Mouse (Mus musculus): ENCODE measurements around the gene Akr1b8. TPM values are rescaled to one million over a fixed set of nuclear protein-coding genes. Genes with fewer than 3 reads are reported as not detected.

The Akr1b8 gene
- polyA plus RNA-seq (2015; fragmentation: Nextera tagmentation; extraction: Ambion mirVana), result 5.6 and 6.9 TPM in 2 replicates

DNA sequence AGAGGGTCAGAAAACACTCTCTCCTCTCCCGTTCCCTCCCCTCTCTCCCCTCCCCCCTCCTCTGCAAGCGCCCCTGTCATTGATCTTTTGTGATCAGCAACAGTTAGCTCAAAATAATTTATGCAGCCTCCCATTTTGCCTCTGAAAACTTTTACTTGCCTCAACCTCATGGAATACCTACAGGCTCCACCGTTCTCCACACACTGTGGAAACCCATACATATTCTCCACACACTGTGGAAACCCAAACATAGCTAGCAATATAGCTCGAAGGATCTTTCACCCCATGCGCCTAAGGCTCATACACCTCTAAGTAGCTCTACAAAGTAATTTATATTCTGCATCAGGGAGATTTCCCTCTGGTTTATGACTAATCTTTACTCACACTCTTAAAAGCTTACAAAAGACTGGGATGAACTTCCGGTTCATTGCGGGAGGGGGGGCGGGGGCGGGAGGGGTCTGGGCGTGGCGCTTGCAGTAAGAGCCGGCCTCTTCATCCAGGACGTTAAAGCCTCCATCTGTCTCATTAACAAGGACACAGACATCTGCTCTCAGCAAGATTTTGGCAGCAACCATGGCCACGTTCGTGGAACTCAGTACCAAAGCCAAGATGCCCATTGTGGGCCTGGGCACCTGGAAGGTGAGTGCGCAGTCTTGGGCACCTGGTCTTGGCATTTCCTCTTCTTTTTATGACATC lies at the start of gene Akr1b8:
Akr1b8 (plus strand) TSS at position 462 of the 696 bp plus-strand sequence.
- 12% methylated on average over 16 of the region's 16 CpGs for WGBS
- no peak within 1 kb of the TSS for H3K27ac ChIP-seq (ENCODE audit: low read length)
- peak within 1 kb of the TSS; percentile 12 for H3K4me3 ChIP-seq (replicated peaks; ENCODE audit: low read length)
- H3K36me3 ChIP-seq (ENCODE audit: control insufficient read depth, insufficient read depth, low read length), result no peaks in the 10 kb centered on the region
- ATAC-seq (ENCODE audit: insufficient read depth, low FRiP score), result no peak
- peak within 1 kb of the TSS; percentile 36 for H3K4me2 ChIP-seq (ENCODE audit: low read depth, low read length)
- no peaks in the 10 kb centered on the region for H3K9me3 ChIP-seq (replicated peaks; ENCODE audit: control insufficient read depth, low read length)
- H3K4me1 ChIP-seq (ENCODE audit: control insufficient read depth, insufficient read depth, low read length), result peaks cover 8% of the 10 kb centered on the region; the same call in 1 of the 2 replicates
- no peak within 1 kb of the TSS for H3K9ac ChIP-seq (ENCODE audit: low read length)
- H3K27me3 ChIP-seq (ENCODE audit: control insufficient read depth, insufficient read depth, low read length), result no peaks in the 10 kb centered on the region

DNA sequence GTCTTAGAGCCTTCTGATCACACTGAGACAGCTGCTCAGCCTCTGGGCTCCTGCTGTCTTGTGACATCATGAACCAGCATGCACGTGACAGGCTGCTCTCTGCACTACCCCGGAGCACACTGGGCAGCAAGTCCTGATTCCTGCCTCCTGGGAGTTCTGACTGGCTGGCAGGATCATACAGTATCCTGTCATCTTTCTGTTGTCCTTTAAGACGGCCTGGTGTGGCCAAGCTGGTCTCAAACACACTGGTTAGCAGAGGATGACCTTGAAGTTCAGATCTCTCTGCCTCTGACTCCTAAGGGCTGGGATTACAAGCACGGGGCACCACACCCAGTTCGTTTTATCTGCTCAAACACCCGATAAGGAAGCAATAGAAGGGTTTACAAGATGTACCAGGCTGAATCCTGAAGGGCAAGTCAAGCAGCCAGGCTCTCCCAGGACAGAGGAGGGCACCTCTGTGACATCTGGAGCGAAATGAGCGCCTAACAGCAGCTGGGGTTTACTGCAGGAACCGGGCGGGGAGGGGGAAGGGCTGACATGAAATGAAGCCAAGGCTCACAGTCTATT lies 49.2 kb upstream of the Akr1b8 start:
- H3K27me3 ChIP-seq (ENCODE audit: control insufficient read depth, insufficient read depth, low read length), result no peaks in the 10 kb centered on the region
- no peaks in the 10 kb centered on the region for H3K9me3 ChIP-seq (replicated peaks; ENCODE audit: control insufficient read depth, low read length)
- no peaks in the 10 kb centered on the region; the same call in 1 of the 2 replicates for H3K36me3 ChIP-seq (ENCODE audit: control insufficient read depth, insufficient read depth, low read length)
- no peaks in the 10 kb centered on the region for H3K4me1 ChIP-seq (ENCODE audit: control insufficient read depth, insufficient read depth, low read length)
- H3K4me2 ChIP-seq (ENCODE audit: low read depth, low read length), result no peak overlapping the region
- H3K27ac ChIP-seq (ENCODE audit: low read length), result no peak overlapping the region
- ATAC-seq (ENCODE audit: insufficient read depth, low FRiP score), result 0 out of 2 replicates have a peak, but pooled peaks have one; percentile 10
- 66% methylated on average over 10 of the region's 10 CpGs for WGBS
- no peak overlapping the region for H3K9ac ChIP-seq (ENCODE audit: low read length)
- no peak overlapping the region for H3K4me3 ChIP-seq (replicated peaks; ENCODE audit: low read length)

DNA sequence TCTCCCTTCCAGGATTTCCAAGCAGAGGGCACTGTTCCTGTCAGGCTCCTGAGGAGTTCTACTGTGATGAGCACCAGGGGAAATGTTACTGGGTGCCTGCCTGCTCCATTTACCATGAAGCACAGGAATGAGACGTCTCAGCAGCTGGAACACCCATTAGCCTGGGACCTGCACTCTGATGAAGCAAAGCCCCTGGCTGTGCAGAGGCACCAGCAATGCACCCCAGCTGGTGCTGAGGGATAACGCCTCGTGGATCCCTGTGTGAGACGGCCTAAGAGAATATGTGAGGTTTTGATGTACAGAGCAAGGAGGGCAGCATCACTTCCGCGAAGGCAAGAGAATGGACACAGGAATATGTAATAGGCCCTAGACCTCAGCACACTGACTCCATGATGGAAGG lies 47.1 kb upstream of the Akr1b8 start:
- no peaks in the 10 kb centered on the region for H3K9me3 ChIP-seq (replicated peaks; ENCODE audit: control insufficient read depth, low read length)
- H3K4me2 ChIP-seq (ENCODE audit: low read depth, low read length), result no peak overlapping the region
- H3K4me1 ChIP-seq (ENCODE audit: control insufficient read depth, insufficient read depth, low read length), result no peaks in the 10 kb centered on the region
- no peak overlapping the region for H3K27ac ChIP-seq (ENCODE audit: low read length)
- WGBS, result 87% methylated on average over 6 of the region's 6 CpGs
- no peaks in the 10 kb centered on the region for H3K27me3 ChIP-seq (ENCODE audit: control insufficient read depth, insufficient read depth, low read length)
- peaks cover 9% of the 10 kb centered on the region; the same call in 1 of the 2 replicates for H3K36me3 ChIP-seq (ENCODE audit: control insufficient read depth, insufficient read depth, low read length)
- H3K9ac ChIP-seq (ENCODE audit: low read length), result no peak overlapping the region
- H3K4me3 ChIP-seq (replicated peaks; ENCODE audit: low read length), result no peak overlapping the region
- ATAC-seq (ENCODE audit: insufficient read depth, low FRiP score), result no peak

DNA sequence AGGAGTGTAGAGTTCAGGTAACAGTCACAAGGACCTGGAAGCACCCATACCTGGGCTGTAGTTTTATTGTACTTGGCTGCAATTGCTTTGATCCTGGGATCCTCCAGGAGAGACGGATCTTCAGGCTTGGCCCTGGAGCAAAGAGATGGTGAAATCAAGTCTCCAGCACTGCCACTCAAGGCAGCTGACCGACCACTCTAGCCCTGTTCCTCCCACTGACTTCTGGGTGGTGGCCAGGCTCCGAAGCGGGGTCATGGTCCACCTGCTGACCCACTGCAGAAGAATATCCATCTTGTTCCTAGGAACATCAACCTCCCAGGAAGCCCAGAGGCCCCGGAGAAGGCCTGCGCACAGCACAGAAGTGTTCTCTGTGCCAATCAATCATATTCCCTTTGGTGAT lies 44.4 kb upstream of the Akr1b8 start:
- H3K36me3 ChIP-seq (ENCODE audit: control insufficient read depth, insufficient read depth, low read length), result peaks cover 10% of the 10 kb centered on the region; the same call in 1 of the 2 replicates
- WGBS, result 88% methylated on average over 6 of the region's 6 CpGs
- H3K9me3 ChIP-seq (replicated peaks; ENCODE audit: control insufficient read depth, low read length), result no peaks in the 10 kb centered on the region
- H3K27me3 ChIP-seq (ENCODE audit: control insufficient read depth, insufficient read depth, low read length), result no peaks in the 10 kb centered on the region
- no peak overlapping the region for H3K4me3 ChIP-seq (replicated peaks; ENCODE audit: low read length)
- no peak for ATAC-seq (ENCODE audit: insufficient read depth, low FRiP score)
- H3K27ac ChIP-seq (ENCODE audit: low read length), result no peak overlapping the region
- no peak overlapping the region for H3K9ac ChIP-seq (ENCODE audit: low read length)
- no peaks in the 10 kb centered on the region for H3K4me1 ChIP-seq (ENCODE audit: control insufficient read depth, insufficient read depth, low read length)
- no peak overlapping the region for H3K4me2 ChIP-seq (ENCODE audit: low read depth, low read length)

- Histone ChIP-seq H3K4me2 (ENCODE audit: low read depth, low read length) (no peak overlapping the region), H3K9me3 (replicated peaks; ENCODE audit: control insufficient read depth, low read length) (no peaks in the 10 kb centered on the region), H3K36me3 (ENCODE audit: control insufficient read depth, insufficient read depth, low read length) (peaks cover 10% of the 10 kb centered on the region; the same call in 1 of the 2 replicates), H3K27me3 (ENCODE audit: control insufficient read depth, insufficient read depth, low read length) (no peaks in the 10 kb centered on the region), H3K9ac (ENCODE audit: low read length) (no peak overlapping the region), H3K4me1 (ENCODE audit: control insufficient read depth, insufficient read depth, low read length) (no peaks in the 10 kb centered on the region), H3K27ac (ENCODE audit: low read length) (no peak overlapping the region), H3K4me3 (replicated peaks; ENCODE audit: low read length) (no peak overlapping the region)
- WGBS, result 93% methylated on average over 11 of the region's 11 CpGs
- no peak for ATAC-seq (ENCODE audit: insufficient read depth, low FRiP score)
These were observed 43.8 kb upstream of the Akr1b8 start for GRCm38 (mm10) chr6:34310023-34310595.

DNA sequence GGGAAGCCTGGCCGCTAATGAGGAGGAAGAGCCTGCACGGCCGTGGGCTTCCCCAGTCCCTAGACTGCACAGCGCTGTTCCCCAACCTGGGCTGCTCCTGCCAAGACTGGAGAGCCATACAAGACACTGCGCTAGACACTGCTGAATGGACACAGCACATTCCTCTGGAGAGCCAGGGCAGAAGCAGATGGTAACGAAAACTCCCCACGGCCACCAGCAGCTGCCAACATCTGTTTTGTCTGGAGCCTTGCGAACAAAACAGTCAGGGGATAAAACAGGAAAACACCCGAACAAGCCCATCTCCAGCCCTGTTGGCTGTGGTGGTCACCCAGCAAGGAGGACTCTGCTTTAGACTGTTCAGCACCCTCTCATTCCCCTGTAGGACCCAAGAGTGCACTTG lies 40.5 kb upstream of the Akr1b8 start:
- no peaks in the 10 kb centered on the region for H3K27me3 ChIP-seq (ENCODE audit: control insufficient read depth, insufficient read depth, low read length)
- peaks cover 10% of the 10 kb centered on the region; the same call in 1 of the 2 replicates for H3K36me3 ChIP-seq (ENCODE audit: control insufficient read depth, insufficient read depth, low read length)
- H3K4me3 ChIP-seq (replicated peaks; ENCODE audit: low read length), result no peak overlapping the region
- H3K9me3 ChIP-seq (replicated peaks; ENCODE audit: control insufficient read depth, low read length), result no peaks in the 10 kb centered on the region
- no peak overlapping the region for H3K9ac ChIP-seq (ENCODE audit: low read length)
- no peak for ATAC-seq (ENCODE audit: insufficient read depth, low FRiP score)
- H3K27ac ChIP-seq (ENCODE audit: low read length), result no peak overlapping the region
- 62% methylated on average over 9 of the region's 9 CpGs for WGBS
- H3K4me2 ChIP-seq (ENCODE audit: low read depth, low read length), result no peak overlapping the region
- H3K4me1 ChIP-seq (ENCODE audit: control insufficient read depth, insufficient read depth, low read length), result peaks cover 11% of the 10 kb centered on the region; the same call in 1 of the 2 replicates

GRCm38 (mm10) chr6:34313921-34314320 lies 40.0 kb upstream of the Akr1b8 start:
- H3K4me2 ChIP-seq (ENCODE audit: low read depth, low read length), result no peak overlapping the region
- no peaks in the 10 kb centered on the region for H3K9me3 ChIP-seq (replicated peaks; ENCODE audit: control insufficient read depth, low read length)
- peaks cover 11% of the 10 kb centered on the region; the same call in 1 of the 2 replicates for H3K4me1 ChIP-seq (ENCODE audit: control insufficient read depth, insufficient read depth, low read length)
- H3K36me3 ChIP-seq (ENCODE audit: control insufficient read depth, insufficient read depth, low read length), result peaks cover 10% of the 10 kb centered on the region; the same call in 1 of the 2 replicates
- ATAC-seq (ENCODE audit: insufficient read depth, low FRiP score), result no peak
- no peaks in the 10 kb centered on the region for H3K27me3 ChIP-seq (ENCODE audit: control insufficient read depth, insufficient read depth, low read length)
- H3K27ac ChIP-seq (ENCODE audit: low read length), result no peak overlapping the region
- no peak overlapping the region for H3K9ac ChIP-seq (ENCODE audit: low read length)
- WGBS, result 89% methylated on average over 2 of the region's 2 CpGs
- no peak overlapping the region for H3K4me3 ChIP-seq (replicated peaks; ENCODE audit: low read length)

GRCm38 (mm10) chr6:34316854-34317771 lies 36.8 kb upstream of the Akr1b8 start, which contains the start of gene Akr1b3:
Gene Akr1b3 (minus strand): TSS chr6:34317478.
- H3K9ac ChIP-seq (ENCODE audit: low read length), result peak within 1 kb of the TSS; percentile 81
- H3K4me3 ChIP-seq (replicated peaks; ENCODE audit: low read length), result peak within 1 kb of the TSS; percentile 83
- H3K9me3 ChIP-seq (replicated peaks; ENCODE audit: control insufficient read depth, low read length), result no peaks in the 10 kb centered on the region
- ATAC-seq (ENCODE audit: insufficient read depth, low FRiP score), result peak; percentile 98
- H3K4me1 ChIP-seq (ENCODE audit: control insufficient read depth, insufficient read depth, low read length), result peaks cover 11% of the 10 kb centered on the region; the same call in 1 of the 2 replicates
- peak within 1 kb of the TSS; percentile 49 for H3K27ac ChIP-seq (ENCODE audit: low read length)
- no peaks in the 10 kb centered on the region for H3K27me3 ChIP-seq (ENCODE audit: control insufficient read depth, insufficient read depth, low read length)
- no peaks in the 10 kb centered on the region for H3K36me3 ChIP-seq (ENCODE audit: control insufficient read depth, insufficient read depth, low read length)
- H3K4me2 ChIP-seq (ENCODE audit: low read depth, low read length), result peak within 1 kb of the TSS; percentile 95
- WGBS, result 1% methylated on average over 60 of the region's 60 CpGs

Data from stomach, embryonic 16.5 days (tissue).